Mouse (Mus musculus) liver, postnatal 0 days (tissue): ENCODE data around the gene Gm11937.

ENCODE experiments used
- CTCF ChIP-seq: sonication (generic); IDR thresholded peaks from 2 replicates; pipeline ENCODE4 v1.5.1; 2016; ENCODE audit warnings: antibody characterized with exemption, low read depth
- EP300 ChIP-seq: IDR thresholded peaks from 2 replicates; pipeline ENCODE4 v1.6.1; 2016; ENCODE audit warnings: antibody characterized with exemption, low read depth, mild to moderate bottlenecking

DNA sequence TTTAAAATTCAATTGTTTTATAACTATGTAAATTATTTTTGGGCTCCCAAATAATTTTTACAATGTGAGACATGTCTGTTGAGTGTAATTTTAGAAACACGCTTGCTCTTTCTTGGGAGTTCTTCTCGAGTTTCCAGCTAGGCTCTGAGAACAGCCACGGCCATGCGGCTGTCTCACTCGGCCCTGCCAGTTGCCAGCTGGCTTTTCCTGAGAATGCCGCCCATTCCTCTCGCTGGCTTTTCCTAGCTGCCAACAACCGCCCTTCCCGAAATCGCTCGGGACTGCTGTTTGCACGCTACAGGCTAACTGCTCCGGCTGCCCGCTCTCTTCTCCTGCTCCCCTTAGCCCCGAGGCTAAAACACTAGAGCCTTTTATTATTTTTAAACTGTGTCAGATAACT lies 36.5 kb upstream of the Gm11937 start:
- TF ChIP-seq EP300 (no peak), CTCF (no peak)
